Mouse (Mus musculus) skeletal muscle tissue, adult 2 months (tissue): Measurements from ENCODE around the gene Lrrn2.

ENCODE experiments used
- DNase-seq: peaks from one replicate; pipeline ENCODE4 v3.0.0-alpha.2; 2012; ENCODE audit warnings: low read depth, low spot score

The Lrrn2 gene

DNA sequence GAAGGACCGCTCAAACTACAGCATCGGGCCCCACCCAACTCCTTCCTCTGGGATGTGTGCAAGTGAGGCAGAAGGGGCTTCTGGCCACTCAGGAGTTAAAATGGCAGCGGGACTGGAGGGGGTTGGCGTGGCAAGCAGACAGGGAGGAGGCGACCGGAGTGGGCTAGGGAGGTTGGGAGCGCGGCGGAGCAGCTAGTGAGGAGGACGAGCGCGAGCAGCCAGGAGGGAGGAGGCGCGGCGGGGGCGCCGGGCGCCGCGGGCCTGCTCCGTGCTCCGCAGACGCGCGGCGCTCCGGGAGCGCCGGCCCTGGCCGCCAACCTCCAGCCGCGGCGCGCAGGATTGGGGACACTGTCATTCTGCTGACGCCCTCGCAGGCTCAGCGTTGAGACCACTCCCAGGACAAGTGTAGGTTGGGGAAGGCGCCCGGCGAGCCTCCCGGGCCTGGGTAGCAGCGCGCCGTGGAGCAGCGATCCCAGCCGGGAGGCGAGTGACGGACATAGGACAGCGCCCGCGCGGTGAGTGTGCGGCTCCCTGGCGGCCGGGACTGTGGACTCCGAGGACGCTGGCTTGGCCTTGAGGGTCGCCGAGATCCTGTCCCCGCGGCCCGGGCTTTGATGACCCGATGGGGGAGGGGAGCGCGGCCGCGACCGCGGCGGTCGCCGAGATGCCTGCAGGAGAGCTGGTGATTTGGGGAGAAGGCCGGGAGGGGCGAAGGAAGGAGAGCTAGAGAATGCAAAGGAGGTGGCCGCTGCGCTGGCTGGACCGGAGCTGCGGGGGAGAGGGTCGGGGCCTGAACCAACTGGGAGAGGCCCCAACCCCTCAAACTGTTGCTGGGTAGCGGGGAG, at the start of gene Lrrn2:
Gene Lrrn2 (plus strand): TSS at position 113 of the 845 bp plus-strand sequence.
- no peak for DNase-seq

DNA sequence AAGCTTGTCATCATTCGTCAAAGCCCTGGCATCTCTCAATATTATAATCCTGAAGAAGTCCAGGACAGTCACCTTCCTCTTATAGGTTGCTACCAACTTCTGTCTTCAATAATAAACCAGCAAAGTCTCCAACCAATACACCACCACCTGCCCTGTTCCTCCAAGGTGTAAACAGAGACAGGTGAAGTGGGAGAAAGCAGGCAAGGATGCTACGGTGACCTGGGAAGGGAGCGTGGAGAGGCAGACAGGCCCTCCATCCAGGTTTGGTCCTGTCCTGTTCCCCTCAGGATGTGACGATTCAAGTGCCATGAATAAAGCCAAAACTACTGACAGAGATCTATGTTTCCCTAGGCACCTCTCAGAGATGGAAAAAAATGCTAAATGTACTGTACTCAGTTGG, 48.1 kb upstream of the Lrrn2 start:
- no peak for DNase-seq

DNA sequence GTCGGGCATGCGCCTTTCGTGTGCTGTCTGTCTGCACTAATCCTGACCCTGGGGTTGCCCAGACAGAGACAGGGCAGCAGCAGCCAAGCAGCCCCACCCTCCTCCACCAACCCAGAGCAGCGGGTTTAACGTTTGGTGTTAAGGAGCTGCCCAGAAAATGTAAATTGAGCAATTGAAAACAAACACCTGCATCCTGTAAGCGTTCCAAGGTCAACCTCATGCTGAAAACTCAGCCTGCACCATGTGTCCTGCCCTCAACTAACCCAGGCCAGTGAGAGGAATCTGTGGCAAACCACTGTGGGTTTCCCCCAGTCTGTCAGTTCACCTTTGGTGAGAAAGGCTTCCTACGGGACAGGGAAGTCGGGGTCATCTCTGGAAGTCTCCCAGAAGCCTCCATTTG, 46.0 kb upstream of the Lrrn2 start:
- no peak for DNase-seq

DNA sequence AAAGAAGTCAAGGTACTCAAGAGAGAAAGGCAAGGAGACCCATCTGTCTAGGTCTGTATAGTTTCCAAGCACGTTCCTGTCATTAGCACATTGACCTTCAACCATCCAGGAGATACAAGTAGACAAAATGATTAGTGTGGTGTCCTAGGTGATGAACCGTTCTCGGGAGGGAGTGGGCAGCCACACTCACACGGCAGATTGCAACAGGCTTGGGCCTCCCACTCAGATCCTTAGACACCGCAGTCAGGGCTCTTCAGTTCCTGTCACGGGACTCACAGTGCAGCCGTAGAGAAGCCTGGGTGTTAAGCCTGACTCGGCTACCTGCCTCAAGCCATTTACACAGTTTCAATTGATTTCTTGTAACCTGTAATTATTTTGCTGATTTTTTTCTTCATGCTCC, 43.2 kb upstream of the Lrrn2 start:
- no peak for DNase-seq

DNA sequence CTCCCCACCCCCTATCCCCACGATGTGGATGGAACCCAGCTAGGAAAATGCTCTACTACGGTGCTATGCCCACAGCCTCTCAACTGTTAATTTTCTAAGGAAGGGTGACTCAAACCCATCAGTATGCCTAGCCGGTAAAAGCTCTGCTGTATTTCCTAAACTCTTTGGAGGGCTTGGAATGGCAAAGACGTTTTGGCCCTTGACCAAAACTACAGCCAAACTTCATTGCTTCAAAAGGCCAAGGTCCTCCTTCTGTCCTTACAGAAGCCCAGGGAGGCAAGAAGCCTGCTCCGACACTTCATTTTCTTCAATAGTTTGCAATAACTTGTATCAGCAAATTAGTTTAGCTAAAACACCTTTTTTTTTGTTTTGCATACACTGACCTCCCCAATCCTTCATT, 42.4 kb upstream of the Lrrn2 start:
- DNase-seq, result no peak

DNA sequence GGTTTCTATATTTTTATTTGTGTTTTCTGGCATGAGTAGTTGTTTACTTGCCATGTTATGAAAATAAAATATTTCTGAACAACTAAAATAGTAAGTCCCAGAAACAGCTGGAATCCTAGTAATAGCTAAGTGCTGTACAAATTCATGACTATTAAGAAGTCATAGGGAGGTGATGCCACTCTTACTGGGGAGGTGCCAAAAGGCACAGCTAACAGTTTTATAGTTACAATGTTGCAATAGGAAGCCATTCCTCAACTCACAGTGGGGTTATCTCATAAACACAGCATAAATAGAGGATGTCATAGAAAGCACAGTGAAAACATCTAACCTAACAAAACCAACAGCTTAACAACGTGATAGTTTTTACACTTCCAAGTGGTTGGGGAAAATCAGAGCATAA, 41.7 kb upstream of the Lrrn2 start:
- DNase-seq, result no peak

DNA sequence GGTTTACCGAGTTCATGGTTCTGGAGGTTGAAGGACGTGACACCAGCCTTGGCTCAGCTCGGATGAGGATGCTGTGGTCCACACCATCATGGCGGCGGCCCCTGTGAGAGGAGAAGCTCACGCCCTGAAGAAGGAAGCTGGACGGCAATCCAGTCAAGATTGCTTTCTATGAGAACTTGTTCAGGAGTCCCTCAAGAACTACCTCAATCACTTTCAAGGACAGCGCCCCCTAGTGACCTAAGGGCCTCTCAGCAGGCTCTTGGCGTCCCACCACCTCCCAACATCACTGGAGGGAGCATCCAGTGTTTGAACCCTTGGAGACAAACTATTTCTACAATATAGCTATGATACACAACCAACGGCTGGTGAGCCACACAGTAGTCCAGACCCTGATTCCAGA, 36.5 kb upstream of the Lrrn2 start:
- no peak for DNase-seq

DNA sequence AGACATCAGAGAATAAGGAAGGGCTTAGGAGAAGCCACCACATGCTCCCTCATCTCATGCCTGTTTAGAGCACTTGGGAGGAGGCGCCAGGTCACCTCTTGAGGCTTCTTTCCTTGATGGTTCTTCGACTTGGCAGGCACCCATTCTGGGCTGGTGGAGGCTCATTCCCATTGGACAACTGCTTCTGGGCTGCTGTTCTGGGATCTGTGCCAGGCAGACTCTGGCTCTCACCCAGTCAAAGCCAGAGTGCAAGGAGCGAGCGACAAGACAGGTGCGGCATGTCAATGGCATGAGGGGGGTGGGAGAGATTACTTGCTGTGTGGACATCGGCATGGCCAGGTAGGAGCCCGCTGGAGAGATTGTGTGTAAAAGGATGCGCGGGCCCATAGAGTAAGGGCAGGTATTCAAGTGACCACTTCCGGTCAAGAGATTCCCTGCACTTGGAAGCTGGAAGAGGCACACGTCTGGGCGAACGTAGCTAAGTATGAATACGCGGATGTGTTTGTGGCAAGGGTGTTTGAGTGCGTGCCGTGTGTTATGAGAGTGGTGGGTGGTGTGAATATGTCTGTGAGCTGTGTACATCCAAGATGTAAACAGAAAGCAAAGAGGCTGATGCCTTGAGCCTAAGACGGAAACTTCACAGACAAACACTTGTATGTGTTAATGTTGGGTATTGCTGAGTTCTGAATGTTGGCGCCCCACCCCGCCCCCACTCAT, 35.8 kb upstream of the Lrrn2 start:
- peak; percentile 44 for DNase-seq

DNA sequence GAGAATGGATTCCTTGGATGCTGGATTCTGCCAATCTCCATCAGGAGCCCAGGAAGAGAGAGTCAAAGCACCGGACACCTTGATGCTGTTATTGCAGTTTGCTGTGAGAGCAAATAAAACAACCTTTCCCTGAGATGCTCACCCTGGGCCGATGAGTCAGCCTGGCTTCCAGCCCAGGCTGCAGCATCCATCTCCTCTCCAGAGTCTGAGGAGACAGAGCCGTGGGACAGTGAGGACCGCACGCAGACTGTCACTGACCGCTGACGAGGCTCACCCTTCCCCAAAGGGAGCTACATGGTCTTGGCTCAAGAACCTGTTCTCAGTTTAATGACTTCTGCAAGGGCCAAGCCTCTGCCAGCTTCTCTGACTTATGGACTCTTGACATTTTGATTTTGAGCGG, 34.3 kb upstream of the Lrrn2 start:
- DNase-seq, result no peak

DNA sequence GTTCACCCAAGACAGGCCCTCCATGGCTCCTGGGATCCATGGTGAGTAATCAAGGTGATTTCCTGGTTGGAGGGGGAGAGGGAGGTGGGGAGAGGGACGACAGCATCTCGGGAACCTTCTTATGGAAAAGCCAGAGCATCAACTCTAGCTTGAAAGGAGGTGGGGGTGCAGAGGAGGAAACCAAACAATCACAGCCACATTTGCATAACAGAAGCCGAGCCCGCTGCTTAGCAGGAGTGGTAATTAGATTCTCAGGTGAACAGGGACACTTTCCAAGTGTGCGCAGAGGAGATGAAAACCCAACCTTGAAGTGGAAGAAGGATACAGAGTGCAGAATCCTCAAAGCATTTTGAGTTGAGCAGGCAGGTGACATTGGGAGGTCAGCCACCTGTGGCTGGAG, 29.3 kb upstream of the Lrrn2 start:
- DNase-seq, result no peak

DNA sequence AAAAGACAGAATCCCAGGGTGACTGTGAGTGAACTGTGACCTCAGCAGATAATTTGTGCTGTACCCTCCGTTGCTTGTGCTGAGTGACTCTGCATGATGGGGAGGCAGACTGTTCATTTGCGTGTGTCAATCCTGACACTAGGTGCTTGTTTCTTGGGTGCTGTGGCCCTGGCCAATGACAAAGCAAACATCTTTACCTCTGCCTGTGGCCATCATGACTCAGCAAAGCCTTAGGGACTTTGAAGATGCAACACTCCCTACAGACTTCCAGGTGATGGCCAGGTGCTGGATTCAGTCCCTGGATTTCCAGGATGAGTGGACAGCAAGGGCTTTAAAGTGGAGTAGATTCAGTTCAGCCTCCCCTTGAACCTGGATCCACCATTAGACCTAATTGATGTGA, 28.8 kb upstream of the Lrrn2 start:
- no peak for DNase-seq

DNA sequence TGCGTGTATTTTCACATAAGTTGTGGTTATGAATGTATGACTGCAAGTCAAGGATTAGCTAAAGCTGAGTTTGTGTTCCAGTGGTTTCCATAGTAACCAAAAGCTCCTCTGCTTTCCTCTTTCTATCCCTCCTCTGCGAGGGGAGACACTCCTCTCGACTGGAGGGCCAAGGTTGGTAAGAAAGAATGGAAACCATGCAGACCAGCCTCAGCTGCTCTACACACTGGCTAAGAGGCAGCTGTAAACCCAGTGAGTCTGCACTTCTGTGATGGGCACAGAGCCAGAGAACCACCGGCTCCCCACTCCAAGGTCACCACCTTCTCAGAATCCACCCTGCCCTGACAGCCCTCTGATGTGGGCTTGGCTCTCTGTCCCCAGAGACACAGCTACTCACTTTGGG, 28.3 kb upstream of the Lrrn2 start:
- peak; percentile 12 for DNase-seq

DNA sequence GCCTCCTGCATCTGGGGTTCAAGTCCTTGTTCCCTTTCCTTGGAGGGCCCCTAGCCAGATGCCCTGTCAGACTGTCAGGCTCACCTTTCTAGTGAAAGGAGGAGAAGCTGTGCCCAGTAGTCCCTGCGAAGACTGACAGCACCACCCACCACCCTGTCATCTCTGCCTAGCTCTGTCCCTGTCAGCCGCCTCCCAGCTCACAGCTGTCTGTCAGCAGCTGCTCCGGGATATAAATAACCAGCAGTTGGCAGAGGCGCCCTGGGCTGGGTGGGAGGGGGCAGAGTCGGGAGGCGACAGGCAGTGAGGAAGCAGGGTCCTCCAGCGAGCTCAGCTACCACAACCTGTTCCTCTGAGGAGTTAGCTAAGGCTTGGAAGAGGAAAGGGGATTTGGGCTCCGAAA, 26.8 kb upstream of the Lrrn2 start:
- peak; percentile 56 for DNase-seq

DNA sequence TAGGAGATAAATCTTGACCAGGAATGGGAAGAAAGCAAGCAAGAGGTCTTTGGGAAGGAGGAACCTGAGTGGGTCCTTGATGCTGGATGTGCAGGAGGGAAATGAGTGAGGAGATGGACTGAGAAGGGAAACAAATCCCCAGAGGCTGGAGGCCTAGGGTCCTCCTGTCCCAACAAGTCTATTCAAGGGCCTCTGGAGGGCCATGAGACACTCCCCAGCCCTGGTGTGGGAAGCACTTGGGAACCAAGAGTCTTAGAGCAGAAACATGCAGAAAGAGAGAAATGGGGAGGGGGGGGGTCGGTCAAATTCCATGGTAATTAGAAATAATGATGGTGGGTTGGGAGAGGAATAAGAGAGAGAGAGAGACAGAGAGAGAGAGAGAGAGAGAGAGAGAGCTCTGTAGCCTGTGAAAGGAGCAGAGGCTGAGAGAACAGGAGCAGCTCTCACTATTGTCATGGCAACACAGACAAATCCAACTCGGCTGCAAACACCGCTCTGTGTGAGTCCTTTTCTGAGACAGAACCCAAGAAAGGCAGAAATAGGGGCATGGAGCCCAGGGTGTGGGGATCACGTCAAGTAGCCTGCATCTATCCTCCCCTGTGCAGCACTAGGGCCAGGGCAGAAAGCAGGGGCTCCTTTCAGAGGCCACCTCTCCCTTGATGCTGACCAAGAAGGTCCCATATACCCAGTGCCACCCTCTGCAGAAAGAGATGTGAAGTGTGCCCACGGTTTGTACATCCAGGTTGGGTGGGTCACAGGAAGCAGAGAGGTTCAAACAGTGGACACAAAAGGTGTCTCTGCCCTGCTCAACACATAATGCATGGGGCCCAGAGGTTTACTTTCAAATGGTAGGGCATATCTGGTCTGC, 21.3 kb upstream of the Lrrn2 start:
- DNase-seq, result no peak

DNA sequence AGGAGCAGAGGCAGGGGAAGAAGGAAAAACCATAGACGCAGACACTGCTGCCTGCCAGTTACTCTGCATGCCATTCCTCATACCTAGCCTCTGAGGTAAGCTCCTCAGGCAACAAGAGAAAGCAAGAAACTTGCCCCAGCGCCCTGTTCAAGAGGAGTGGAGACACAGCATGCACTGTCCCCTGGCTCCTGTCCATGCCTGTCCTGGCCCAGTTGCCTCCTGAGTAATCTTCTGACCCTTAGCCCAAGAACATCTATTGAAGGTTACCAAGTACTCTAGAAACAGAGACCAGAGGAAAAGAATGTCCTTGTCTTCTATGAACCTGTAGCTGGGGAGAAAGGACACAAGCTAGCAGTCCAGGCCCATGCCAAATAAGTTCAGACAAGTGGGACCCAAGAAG, 15.9 kb upstream of the Lrrn2 start:
- DNase-seq, result no peak

DNA sequence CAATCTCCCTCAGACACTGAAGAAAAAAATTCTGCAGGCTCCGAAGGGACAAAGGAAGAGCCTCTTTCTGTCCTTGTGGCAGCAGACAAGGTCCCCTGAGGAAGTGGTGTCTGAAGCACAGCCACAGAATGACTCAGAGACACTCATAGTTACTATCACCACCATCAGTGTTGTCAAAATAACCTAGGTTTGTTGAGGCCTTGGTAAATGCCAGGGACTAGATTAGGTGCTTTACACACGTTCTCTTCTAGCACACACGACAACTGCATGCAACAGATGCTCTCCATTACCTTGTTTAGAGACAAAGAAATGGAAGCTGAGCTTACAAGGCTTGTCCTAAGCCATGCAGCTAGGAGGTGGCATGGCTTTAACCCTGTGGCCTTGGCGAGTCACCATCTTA, 14.5 kb upstream of the Lrrn2 start:
- DNase-seq, result no peak

DNA sequence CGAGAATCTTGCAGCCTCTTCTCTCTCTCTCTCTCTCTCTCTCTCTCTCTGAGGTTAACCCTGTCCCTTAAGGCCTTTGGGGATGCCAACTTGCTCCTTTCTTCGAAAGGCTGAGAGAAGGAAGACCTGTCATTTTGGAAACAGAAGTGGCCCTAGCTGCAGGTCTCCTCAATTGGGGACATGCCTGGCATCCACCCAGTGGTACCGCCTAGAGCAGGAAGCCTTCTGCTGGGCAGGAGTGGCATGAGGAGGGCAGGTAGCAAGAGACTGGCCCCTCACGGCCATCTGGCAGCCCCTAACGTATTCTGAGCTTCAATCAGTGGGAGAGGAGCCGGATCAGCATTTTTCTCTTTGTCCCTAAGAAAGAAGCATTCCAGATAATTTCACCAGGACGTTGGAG, 9.7 kb upstream of the Lrrn2 start:
- DNase-seq, result no peak

DNA sequence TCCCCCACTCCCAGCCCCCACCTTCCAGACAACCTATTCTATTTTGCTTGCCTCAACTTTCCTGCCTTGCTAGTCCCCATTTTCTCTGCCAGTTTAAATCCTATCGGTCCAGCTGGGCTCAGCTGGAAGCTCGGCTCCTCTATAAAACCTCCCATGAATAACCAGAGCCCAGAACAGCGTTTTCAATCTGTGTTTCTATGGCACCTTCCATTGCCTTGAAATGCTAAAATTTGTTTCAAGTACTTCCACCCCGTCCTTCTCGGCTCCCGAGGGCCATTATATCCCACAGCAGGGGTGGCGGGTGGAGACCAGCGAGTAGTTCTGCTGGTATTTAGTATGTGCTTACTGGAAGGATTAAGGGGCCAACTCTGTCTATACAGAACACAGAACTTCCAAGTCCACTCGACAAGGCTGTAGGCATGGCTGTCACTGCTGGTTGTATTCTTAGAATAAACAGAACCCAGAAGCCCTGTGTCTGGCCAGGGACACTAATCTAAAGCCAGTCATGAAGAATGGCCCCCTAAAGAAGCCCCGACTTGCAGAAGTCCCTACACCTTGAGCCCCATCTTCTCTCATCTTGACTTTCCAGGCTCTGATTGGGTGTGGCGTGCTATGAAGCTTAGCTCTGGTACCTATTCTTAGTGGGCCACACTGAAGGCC, 992 bp upstream of the Lrrn2 start:
- no peak for DNase-seq

DNA sequence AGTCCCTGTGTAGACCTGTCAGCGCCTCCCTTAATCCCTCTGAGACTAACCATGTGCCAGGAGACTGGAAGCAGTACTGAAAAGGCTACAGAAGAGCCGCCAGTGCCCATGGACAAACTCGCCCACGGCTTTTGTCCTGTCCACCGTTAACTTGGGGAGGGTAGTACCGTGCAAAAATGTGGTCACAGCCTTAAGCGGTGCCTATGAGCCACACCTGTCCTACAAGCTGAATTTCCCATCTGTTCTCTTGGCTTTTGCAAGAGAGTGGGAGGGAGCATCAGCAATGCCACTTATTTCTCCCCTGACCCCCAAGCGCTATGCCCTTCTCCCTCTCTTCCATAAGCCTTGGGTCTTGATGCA, 292 bp upstream of the Lrrn2 start:
- no peak for DNase-seq

DNA sequence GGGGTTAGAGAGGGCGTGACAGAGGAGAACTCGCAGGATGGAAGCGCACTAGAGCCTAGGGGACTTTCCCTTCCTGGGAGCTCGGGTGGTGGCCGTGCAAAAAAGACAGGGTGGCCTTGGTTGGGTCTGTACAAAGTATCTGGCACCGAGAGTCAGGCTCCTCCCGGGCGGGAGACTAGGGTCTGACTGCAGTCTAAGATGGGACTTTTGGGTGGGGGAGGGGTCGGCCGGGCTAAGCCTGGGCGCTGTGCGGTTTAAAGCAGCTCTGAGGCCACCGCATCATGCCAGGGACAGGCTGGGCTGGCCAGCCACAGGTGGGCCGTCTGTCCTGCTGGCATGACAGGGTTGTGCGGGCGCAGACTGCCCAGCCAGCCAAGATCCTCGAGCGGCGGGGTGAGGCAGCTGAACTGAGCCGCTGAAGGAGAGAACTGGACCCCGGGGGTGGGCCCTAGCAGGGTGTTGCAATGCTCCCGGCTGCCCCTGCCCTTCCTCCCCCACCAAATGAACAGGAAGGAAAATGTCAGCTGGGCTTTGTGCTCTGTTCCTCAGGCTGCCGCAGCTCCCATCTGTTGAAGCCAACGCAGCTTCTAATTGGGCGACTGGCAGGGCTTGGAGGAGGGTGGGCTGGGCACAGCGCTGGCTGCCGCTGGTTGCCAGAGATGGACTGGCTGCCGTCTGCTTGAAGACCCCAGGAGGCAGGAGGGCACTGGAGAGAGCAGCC, 1.1 kb downstream of the Lrrn2 start:
- DNase-seq, result no peak

DNA sequence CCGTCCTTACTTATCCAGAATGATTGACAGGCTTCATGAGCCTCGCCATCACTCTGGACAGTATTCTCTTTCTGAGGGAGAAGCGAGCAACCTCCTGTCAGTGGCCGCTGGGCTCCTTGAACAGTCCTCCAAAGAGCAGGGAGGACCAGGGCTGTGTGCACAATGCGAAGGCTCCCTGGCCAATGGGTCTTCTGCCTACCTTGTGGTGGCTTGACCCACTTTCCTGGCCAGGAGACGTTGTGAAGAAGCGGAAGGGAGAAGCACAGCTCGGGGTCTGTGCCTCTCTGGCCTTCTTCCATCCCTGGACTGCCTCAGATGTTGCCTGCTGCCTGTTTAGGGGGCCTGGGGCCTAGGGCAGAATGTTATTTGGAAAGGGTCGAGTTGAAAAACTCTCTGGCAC, 1.8 kb downstream of the Lrrn2 start:
- DNase-seq, result no peak
